In the genomic region with DNA sequence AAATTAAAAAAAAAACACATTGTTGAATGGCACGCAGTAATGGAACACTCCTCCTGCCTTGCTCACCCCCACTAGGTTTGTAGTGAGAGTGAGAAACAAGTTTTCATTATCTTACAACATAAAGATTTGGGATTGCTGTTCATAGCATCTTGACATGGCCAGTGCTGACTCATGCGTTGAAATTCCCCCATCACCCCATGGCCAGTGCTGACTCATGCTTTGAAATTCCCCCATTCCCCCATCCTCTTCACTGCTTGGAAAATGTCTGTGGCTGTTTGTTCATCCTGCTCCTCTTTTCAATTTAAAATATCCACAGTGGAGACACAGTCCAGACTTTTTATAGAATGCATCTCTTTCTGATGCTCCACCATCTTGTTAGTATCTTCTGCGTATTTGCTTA, we compare ENCODE assay signal across 21 mouse cellular contexts.
DNase-seq lines count a peak whose midpoint lies in the region; ATAC-seq and TF ChIP-seq lines count a peak whose summit lies in the region.
"Had no signal": no experiment of that assay in that cellular context is flagged by ENCODE, and none has a peak within 500 bp of the region (broad histone marks: within the 10 kb centered on the region; RNA-seq: fewer than 3 reads in every experiment).

No protein-coding gene starts in this region.

- H3K9ac ChIP-seq in kidney, embryonic 16.5 days (replicated peaks; ENCODE audit: low read length) = no peak overlapping the region
- H3K9ac ChIP-seq: embryonic facial prominence, embryonic 15.5 days; forebrain, embryonic 12.5 days; heart, embryonic 12.5 days; intestine, embryonic 15.5 days had no signal

- no peaks in the 10 kb centered on the region for H3K27me3 ChIP-seq in kidney, embryonic 16.5 days (ENCODE audit: insufficient read depth, low read length)
- no peaks in the 10 kb centered on the region for H3K27me3 ChIP-seq in kidney, adult 2 months (replicated peaks; ENCODE audit: control insufficient read depth, insufficient read depth, low read length)
- H3K27me3 ChIP-seq: embryonic facial prominence, embryonic 15.5 days; intestine, embryonic 15.5 days; Patski had no signal

- ATAC-seq in kidney, embryonic 16.5 days (ENCODE audit: low FRiP score, low TSS enrichment) = no peak
- ATAC-seq: activated CD4-positive, CD25-positive, alpha-beta regulatory T cell, adult 4 months; forebrain, embryonic 16.5 days; hindbrain, embryonic 16.5 days; intestine, embryonic 15.5 days; Patski had no signal

- H3K4me2 ChIP-seq in kidney, embryonic 16.5 days (replicated peaks; ENCODE audit: low read depth, low read length) = no peak overlapping the region
- H3K4me2 ChIP-seq: embryonic facial prominence, embryonic 15.5 days; forebrain, embryonic 12.5 days; heart, embryonic 12.5 days; intestine, embryonic 15.5 days had no signal

- no peak for TF ChIP-seq CTCF in kidney, adult 2 months (conservative IDR thresholded peaks at IDR 0.05; ENCODE audit: insufficient read depth, insufficient read length, low read depth, low read length)

- peak; percentile 9 for DNase-seq in adrenal gland, postnatal 25 days
- DNase-seq in adrenal gland, postnatal 14 days = no peak
- no peak for DNase-seq in kidney, adult 2 months
- peak; percentile 69 for DNase-seq in Muller cell, postnatal 12 days (ENCODE audit: inconsistent ontology term)
- no peak for DNase-seq in frontal cortex, postnatal 10 days (ENCODE audit: low spot score in 2 of 2)
- DNase-seq in ovary, postnatal 36 days (ENCODE audit: low spot score) = no peak
- DNase-seq: cerebellum, adult 8-10 months; cerebellum, postnatal 14 days; embryo, embryonic 11 days; gastrocnemius, postnatal 14 days; kidney, adult 8-10 months had no signal

- H3K27ac ChIP-seq in kidney, embryonic 16.5 days (ENCODE audit: low read length) = peak overlapping the region; percentile 85; the same call in 1 of the 2 replicates
- no peak overlapping the region for H3K27ac ChIP-seq in kidney, adult 2 months (ENCODE audit: insufficient read depth, low read depth, low read length)
- H3K27ac ChIP-seq: embryonic facial prominence, embryonic 15.5 days; forebrain, embryonic 12.5 days; intestine, embryonic 15.5 days had no signal

- H3K36me3 ChIP-seq in kidney, embryonic 16.5 days (ENCODE audit: insufficient read depth, low read length) = no peaks in the 10 kb centered on the region
- H3K36me3 ChIP-seq in kidney, adult 2 months (ENCODE audit: control insufficient read depth, insufficient read depth, low read length) = no peaks in the 10 kb centered on the region
- H3K36me3 ChIP-seq: embryonic facial prominence, embryonic 15.5 days; forebrain, embryonic 12.5 days; G1E; heart, embryonic 12.5 days; intestine, embryonic 15.5 days had no signal

- peaks cover 22% of the 10 kb centered on the region for H3K4me1 ChIP-seq in kidney, embryonic 16.5 days (ENCODE audit: insufficient read depth, low read length)
- H3K4me1 ChIP-seq in kidney, adult 2 months (ENCODE audit: control insufficient read depth, insufficient read depth, low read length) = no peaks in the 10 kb centered on the region; the same call in 1 of the 2 replicates

- TF ChIP-seq POLR2A in kidney, adult 2 months (IDR thresholded peaks at IDR 0.05; ENCODE audit: low read depth, low read length) = no peak

- no peaks in the 10 kb centered on the region for H3K9me3 ChIP-seq in kidney, embryonic 16.5 days (ENCODE audit: low read length)
- H3K9me3 ChIP-seq: embryonic facial prominence, embryonic 15.5 days; forebrain, embryonic 12.5 days; G1E; heart, embryonic 12.5 days; intestine, embryonic 15.5 days had no signal

- H3K4me3 ChIP-seq in kidney, embryonic 16.5 days (ENCODE audit: low read length) = no peak overlapping the region
- H3K4me3 ChIP-seq in kidney, adult 2 months (ENCODE audit: insufficient read depth, low read depth, low read length) = no peak overlapping the region
- H3K4me3 ChIP-seq: embryonic facial prominence, embryonic 15.5 days; forebrain, embryonic 12.5 days; heart, embryonic 12.5 days; intestine, embryonic 15.5 days had no signal

- WGBS in kidney, embryonic 16.5 days = 97% methylated on average over 3 of the region's 3 CpGs
- 95% methylated on average over 3 of the region's 3 CpGs for WGBS in kidney, adult 2 months

Comparison
In these comparisons a context has a peak if more than half of its experiments do, and no peak if none do; other contexts are left out.
1. DNase-seq: peak in adrenal gland, postnatal 25 days (single experiment) and Muller cell, postnatal 12 days (single experiment); none in adrenal gland, postnatal 14 days (single experiment), kidney, adult 2 months (single experiment), frontal cortex, postnatal 10 days (0 of 2) and ovary, postnatal 36 days (single experiment).